Mouse (Mus musculus) heart, postnatal 14 days (tissue): Measurements from ENCODE around the gene Hid1. TPM values are rescaled to one million over a fixed set of nuclear protein-coding genes. Genes with fewer than 3 reads are reported as not detected.

Experiments
- DNase-seq, 2 experiments: peaks; one replicate each; pipeline ENCODE4 v3.0.0; 2021 to 2022
- intact Hi-C: fragments of 180-260 bp; cut with DNase I; formaldehyde crosslinking; loops from one replicate; pipeline ENCODE4 v1.15.1; 2025
- total RNA-seq, 2 experiments: library from RNA; stranded (reverse); gene quantifications; 2 replicates each; pipeline ENCODE4 v1.2.3; 2021

Hid1 gene
- total RNA-seq, 2 experiments from 2014 or later = 5.2 to 6.6 TPM

- no peak for DNase-seq
- intact Hi-C loops = no loop called here
These were observed 10.3 kb upstream of the Hid1 start for GRCm38 (mm10) chr11:115377854-115378253.

GRCm38 (mm10) chr11:115377254-115377653 is 9.7 kb upstream of the Hid1 start:
- DNase-seq = no peak
- intact Hi-C loops = no loop called here

DNA sequence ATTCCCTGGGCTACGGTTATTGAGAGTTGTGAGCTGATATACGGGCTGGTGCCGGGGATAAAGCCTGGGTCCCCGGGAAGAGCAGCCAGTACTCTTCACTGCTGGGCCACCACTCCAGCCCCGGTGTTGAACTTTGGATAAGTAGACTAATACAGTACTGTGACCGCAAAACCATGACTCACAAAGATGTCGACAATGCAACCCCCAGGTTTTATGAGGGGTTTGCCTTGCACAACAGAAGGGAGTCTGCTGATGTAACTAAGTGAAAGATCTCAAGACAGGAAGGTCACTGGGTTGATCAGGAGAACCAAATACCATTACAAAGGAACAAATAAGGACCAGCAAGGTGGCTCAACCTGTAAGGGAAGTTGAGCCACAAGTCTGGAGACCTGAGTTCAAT is 9.2 kb upstream of the Hid1 start:
- no peak for DNase-seq
- intact Hi-C loops = no loop called here

DNA sequence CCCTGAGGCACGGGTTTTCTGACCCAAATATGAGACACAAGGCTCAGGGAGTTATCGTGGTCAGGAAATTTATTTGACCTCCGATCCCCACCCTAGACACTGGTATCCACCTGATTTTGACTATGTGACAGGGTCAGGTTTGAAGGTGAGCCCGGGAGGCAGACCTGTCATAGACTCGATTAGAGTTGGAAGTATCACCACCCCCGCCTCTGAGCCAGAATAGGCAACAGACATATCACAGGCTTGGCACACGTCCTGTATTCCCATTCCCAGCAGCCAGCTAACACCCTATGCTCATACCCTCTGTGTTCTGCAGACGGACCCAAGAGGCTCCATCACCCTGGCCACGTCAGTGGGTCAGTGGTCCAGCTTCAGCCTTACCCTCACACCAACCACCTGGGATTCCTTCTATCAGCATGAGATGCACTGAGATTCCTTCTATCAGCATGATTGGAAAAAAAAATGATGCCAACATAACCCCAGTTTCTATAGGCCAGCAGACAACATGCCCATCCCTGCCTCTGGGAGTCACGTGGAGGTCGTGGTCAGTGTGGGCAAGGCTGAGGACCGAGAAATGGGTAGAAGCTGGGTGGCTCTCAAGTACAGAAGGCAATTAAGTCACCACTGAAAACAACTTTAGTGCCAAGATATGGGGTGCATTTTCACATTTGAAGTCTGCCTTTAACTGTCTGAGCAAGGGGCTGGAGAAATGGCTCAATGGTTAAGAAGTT is 7.3 kb upstream of the Hid1 start:
- intact Hi-C loops = no loop called here

GRCm38 (mm10) chr11:115373805-115374694 is 6.5 kb upstream of the Hid1 start:
- intact Hi-C loops = no loop called here
- peak; percentile 71 to 84 for DNase-seq

More for the DNA sequence above, 7.3 kb upstream of the Hid1 start:
- DNase-seq = no peak

DNA sequence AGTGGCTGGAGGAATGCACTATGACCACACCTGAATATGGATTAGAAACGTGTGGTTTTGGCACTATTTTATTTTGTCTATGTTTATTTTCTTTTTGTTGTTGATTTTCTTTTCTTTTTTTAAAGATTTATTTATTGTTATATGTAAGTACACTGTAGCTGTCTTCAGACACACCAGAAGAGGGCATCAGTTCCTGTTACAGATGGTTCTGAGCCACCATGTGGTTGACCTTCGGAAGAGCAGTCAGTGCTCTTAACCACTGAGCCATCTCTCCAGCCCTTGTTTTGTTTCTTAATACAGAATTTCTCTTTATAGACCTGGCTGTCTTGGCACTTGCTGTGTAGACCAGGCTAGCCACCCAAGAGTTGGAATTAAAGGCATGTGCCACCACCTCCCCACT is 5.2 kb upstream of the Hid1 start:
- intact Hi-C loops = no loop called here
- DNase-seq = no peak

DNA sequence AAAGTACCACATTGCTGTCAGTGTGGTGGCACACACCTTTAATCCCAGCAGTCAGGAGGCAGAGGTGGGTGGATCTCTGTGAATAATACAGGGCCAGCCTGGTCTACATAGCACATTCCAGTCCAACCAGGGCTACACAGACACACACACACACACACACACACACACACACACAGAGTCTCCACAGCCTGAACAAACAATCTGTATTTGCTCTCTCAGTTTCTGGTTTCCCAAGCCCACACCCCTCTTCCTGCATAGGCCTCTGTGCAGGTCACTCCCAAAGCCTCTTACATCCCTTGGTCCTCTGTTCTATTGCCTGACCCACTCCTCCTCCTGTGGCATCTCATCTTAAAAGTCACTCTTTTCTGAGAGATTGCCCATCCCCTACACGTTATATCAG is 4.5 kb upstream of the Hid1 start:
- no peak for DNase-seq
- intact Hi-C loops = no loop called here

GRCm38 (mm10) chr11:115371354-115371753 is 3.8 kb upstream of the Hid1 start:
- intact Hi-C loops = no loop called here
- DNase-seq = no peak

DNA sequence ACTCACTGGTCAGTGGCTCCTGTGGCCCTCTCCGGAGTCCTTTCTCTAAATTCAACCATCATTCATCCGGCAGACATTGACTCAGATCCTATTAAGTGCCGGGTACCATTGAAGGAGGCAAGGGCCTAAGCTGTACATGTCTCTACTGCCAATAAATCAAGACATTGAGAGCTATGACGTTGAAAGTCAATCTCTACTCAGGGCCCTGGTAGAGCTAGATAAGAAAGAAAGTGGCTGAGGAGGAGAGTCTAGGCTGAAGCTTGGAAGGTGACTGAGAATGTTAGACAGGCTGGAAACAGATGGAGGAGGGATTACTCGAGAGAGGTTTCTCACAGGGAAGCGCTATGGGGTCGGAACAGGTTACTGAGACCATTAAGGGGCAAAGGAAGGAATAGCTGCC is 2.8 kb upstream of the Hid1 start:
- no peak for DNase-seq
- intact Hi-C loops = no loop called here

GRCm38 (mm10) chr11:115366706-115367394 is 706 bp downstream of the Hid1 start:
- intact Hi-C loops = no loop called here
- DNase-seq = no peak

DNA sequence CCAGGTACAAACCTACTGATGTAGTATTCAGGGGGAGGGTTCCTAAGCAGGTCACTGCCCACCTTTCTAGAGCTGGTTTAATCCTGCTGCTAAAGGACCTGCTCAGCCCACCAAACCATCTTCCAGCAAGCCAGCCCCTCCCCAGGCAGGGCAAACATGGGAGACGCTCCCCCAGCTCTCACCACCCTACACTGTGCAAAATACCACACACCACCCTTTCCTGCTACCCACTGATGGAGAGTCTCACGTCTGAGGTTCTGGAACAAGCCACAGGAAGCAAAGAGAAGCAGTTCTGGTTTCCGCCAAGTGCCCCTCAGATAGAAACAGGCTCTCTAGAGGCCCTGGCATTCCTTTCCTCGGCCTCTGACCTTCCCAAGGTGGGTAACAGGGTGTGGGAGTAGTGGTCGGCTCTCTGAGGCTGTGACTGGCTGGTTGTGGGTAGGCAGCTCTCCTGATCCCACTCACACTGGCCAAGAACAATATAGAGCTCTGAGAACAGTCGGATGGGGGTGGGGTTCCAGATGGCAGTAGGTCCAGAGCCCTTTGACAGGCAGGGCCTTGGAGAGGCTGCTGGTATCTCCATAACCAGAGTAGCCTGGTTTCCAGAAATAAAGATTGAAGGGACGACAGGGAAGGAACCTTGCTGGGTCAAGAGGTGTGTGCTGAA is 1.4 kb downstream of the Hid1 start:
- intact Hi-C loops = no loop called here
- DNase-seq = no peak

GRCm38 (mm10) chr11:115364136-115364535 is 3.4 kb downstream of the Hid1 start:
- intact Hi-C loops = no loop called here
- DNase-seq = no peak

DNA sequence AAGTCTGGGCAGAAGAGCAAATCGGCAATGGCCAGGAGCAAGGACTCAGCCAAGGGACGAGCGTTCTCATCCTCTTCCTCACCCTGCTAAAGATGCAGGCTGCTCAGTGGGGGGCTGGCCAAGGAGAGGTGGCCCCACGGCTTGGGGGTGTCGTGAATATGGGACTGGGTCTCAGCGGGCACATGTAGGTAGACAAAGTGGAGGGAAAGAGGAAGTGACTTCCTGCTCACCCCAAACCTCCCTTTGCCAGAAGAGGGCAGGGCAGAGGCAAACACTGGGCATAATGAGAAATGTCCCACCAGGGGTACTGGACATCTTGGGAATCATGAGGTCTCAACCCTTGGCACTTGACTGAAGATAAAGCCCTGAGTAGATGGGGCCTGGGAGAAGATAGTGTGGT is 7.8 kb downstream of the Hid1 start:
- no peak for DNase-seq
- intact Hi-C loops = loop anchor here (2.0 to 5.0 kb wide), 2 partner anchors 53 to 68 kb away; no protein-coding TSS in a partner anchor

DNA sequence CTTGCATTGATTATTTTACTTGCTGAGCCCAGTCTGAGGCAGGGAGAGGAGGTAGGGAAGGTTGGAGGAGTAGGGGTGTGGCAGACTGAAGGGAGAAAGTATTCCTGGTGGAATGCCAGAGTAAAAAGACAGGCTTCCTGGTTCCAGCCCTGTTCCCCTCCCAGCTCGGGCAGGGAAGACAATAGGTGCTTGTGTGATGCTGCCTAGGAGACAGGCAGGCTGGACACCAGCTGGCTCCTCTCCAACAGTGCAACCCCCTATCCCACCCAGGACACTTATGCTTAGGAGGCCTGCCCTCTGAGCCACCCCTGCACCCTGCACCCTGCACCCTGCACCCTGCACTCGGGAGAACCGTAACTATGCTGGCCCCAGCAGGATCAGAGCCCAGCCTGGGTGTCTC is 8.3 kb downstream of the Hid1 start:
- DNase-seq = no peak
- intact Hi-C loops = loop anchor here (2.0 to 5.0 kb wide), 2 partner anchors 54 to 68 kb away; no protein-coding TSS in a partner anchor

DNA sequence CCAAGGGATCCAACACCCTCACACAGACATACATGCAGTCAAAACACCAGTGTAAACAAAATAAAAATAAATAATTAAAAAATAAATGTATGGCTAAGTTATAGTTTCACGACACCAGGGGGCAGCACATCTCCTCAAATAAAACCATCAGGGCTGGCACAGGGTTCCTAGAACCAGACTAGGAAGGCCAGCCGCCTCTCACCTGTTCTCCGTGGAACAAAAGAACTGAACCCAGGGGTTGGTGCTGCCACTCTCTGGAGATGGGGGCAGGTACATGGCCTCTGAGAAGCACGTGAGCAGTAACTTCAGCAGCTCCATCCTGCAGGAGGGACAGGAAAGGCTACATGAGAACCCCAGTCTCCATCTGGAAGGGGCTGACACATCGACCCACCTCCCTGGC is 9.1 kb downstream of the Hid1 start:
- intact Hi-C loops = loop anchor here (1.0 to 5.0 kb wide), 3 partner anchors 54 to 116 kb away; no protein-coding TSS in a partner anchor

GRCm38 (mm10) chr11:115354183-115354582 is 13.4 kb downstream of the Hid1 start:
- peak; percentile 80 to 84 for DNase-seq
- intact Hi-C loops = loop anchor here (1.0 to 2.0 kb wide), 2 partner anchors 32 to 151 kb away; partner anchors contain the start of gene Ush1g

More for the DNA sequence above, 9.1 kb downstream of the Hid1 start:
- peak; percentile 77 to 81 for DNase-seq

DNA sequence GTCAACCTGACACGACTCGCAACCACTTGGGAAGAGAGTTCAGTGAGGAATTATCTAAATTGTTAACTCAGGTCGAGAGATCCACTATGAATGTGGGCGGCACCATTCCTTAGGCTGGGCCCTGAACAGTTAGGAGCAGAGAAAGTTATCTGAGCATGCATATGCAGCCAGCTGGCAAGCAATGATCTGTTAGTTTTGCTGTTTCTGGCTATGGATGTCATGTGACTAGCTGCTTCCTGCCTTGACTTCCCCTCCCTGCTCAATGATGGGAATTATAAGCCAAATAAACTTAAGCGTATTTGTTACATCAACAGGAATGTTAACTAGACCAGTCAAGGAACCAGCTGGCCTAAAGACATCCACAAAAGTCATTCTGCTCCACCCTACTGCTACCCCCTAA is 14.2 kb downstream of the Hid1 start:
- no peak for DNase-seq
- intact Hi-C loops = no loop called here

DNA sequence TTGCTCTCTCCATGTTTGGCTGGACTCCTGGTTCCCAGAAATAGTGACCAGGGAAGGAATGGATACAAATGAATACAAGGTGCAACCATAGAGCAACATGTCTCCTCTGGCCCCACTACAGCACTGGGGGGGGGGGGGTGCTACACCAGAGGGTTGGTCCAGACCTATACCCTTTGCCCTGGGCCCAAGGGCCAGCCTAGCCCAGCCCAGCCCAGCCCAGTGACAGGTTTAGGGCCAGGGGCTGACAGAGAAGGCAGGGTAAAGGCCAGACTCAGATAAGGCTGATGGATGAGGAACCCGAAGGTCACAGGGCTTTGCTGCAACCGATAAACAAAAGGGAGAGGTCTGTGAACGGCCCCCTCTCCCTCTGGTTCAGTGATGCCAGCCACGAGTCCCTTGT is 17.6 kb downstream of the Hid1 start:
- intact Hi-C loops = no loop called here
- DNase-seq = no peak

- intact Hi-C loops = no loop called here
- DNase-seq = no peak
These were observed 18.8 kb downstream of the Hid1 start for GRCm38 (mm10) chr11:115348681-115349248.

GRCm38 (mm10) chr11:115345515-115345914 is 22.0 kb downstream of the Hid1 start:
- intact Hi-C loops = no loop called here
- no peak for DNase-seq
